Mouse (Mus musculus) adipocyte (in vitro differentiated cells): ENCODE measurements at regions not wholly inside any gene's neighbourhood (a gene's known extent, or its start where the extent isn't known, plus 50 kb on each side); places are given as distances from the start of the nearest gene placed in this dataset.

Source experiments
- DNase-seq: peaks from one replicate; pipeline ENCODE4 v3.0.0-alpha.2; 2016; ENCODE audit warnings: low spot score

DNA sequence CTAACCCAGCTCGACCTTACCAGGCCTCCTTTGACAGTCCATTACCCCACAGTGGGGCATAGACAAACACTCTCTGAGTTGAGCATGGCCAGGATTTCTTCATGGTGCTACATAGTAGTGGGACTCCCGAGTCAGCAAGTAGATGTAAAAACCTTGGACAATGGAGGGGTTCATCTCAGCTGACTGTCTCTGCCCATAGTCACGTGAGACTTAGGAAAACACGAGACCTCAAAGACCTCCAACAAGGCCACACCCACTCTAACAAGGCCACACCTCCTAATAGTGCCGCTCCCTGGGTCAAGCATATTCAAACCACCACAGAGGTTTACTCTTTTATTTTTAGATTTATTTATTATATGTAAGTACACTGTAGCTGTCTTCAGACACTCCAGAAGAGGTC lies 52.5 kb upstream of the Cldn24 start:
- no peak for DNase-seq

DNA sequence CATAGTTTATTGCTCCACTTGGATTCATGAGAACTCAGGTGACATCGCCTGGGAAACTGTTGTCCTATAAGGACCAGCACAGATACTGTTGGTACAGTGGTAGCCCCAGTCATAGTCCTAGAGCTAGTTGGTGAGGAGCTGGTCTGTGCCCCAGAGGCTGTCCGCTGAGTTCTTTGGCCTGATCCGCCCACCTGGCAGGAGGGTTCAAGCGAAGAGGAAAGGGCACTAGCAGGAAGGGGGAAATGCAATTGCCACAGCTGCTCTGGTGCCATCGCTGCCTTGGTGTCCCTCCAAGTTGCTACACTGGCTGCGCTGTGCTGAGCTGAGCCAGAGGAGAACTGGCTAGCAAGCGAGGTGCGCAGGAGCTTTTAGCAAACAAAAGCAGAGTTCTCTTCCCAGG lies 53.2 kb upstream of the Cldn24 start:
- DNase-seq: peak; percentile 57

DNA sequence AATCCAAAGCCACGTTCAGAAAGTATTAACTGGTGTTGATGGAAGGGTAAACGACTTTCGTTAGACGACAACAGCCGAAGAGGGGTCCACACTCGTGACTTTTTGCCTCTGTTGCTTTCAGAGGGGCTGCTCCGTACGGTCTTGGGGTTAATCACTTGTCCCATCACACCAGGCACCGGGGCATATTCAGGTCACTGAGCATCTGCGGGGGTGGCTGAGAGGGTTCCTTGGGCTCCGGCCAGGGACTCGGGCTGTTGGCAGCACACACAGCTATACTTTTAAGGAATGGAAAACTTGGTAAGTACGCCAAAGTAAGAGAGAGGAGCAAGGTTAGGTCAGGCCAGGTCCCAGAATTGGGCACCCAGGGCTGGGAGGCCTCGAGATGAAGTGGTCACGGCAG lies 50.7 kb upstream of the Cdkn2aip start:
- no peak for DNase-seq

DNA sequence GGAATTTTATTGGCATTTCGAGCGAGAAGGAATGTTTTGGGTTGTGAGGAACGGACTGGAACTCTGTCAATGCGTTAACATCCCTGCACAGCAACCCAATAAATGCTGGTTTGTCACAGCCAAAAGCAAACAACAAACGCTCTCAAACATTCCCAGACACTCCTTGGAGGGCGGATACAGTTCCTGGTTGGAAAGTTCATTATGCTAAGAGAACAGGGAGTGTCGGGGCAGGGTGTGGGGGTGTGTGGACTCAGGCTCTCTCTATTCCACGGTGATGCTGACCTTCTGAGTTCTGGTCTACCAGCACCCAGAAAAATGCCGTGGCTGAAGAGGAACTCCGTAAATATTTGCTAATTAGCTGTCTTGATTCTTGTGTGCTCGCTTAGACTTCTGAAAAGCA lies 50.3 kb upstream of the Cdkn2aip start:
- no peak for DNase-seq
